Mouse (Mus musculus): ENCODE data around the gene 2410137M14Rik. TPM values are rescaled to one million over a fixed set of nuclear protein-coding genes. Genes with fewer than 3 reads are reported as not detected.
"Not testable (repeated sequence)": the region's sequence is repeated elsewhere in the genome, so short reads cannot be mapped to it uniquely, and the experiment has no call there.

Gene 2410137M14Rik
- polyA plus RNA-seq, 2 experiments from 2014 or later: not detected

- ATAC-seq: no peak
Observed at GRCm38 (mm10) chr17:36993770-36994325, 12.8 kb upstream of the 2410137M14Rik start.

GRCm38 (mm10) chr17:36992336-36993104, 11.5 kb upstream of the 2410137M14Rik start:
- peak; percentile 80 for ATAC-seq

- ATAC-seq: not testable (repeated sequence)
Observed at GRCm38 (mm10) chr17:36990630-36991029, 9.6 kb upstream of the 2410137M14Rik start.

- ATAC-seq: no peak
Observed at GRCm38 (mm10) chr17:36989437-36989836, 8.4 kb upstream of the 2410137M14Rik start, which contains the start of gene H2-M5. H2-M5 (minus strand) TSS chr17:36989537.

- no peak for ATAC-seq
Observed at GRCm38 (mm10) chr17:36988475-36988874, 7.4 kb upstream of the 2410137M14Rik start.

- ATAC-seq: peak; percentile 63
Observed at GRCm38 (mm10) chr17:36982253-36983155, 1.5 kb upstream of the 2410137M14Rik start.

GRCm38 (mm10) chr17:36981845-36982244, 808 bp upstream of the 2410137M14Rik start:
- ATAC-seq: no peak

- ATAC-seq: no peak
Observed at GRCm38 (mm10) chr17:36973271-36973787, 7.7 kb downstream of the 2410137M14Rik start.

- ATAC-seq: peak; percentile 86
Observed at GRCm38 (mm10) chr17:36972791-36973190, 8.2 kb downstream of the 2410137M14Rik start.

- ATAC-seq: peak; percentile 41
Observed at GRCm38 (mm10) chr17:36971172-36971850, 9.7 kb downstream of the 2410137M14Rik start.

GRCm38 (mm10) chr17:36970316-36970890, 10.6 kb downstream of the 2410137M14Rik start:
- no peak for ATAC-seq

- no peak for ATAC-seq
Observed at GRCm38 (mm10) chr17:36966875-36967274, 14.2 kb downstream of the 2410137M14Rik start.

GRCm38 (mm10) chr17:36961125-36961524, 19.9 kb downstream of the 2410137M14Rik start:
- ATAC-seq: no peak

GRCm38 (mm10) chr17:36958884-36959283, 22.2 kb downstream of the 2410137M14Rik start:
- no peak for ATAC-seq

- peak; percentile 97 for ATAC-seq
Observed at GRCm38 (mm10) chr17:36957999-36958743, 22.9 kb downstream of the 2410137M14Rik start, which contains the start of the genes Znrd1 and Znrd1as. Znrd1 (minus strand) TSS chr17:36958559. Znrd1as (plus strand) TSS chr17:36958592.

GRCm38 (mm10) chr17:36953062-36953461, 28.0 kb downstream of the 2410137M14Rik start:
- no peak for ATAC-seq

- ATAC-seq: no peak
Observed at GRCm38 (mm10) chr17:36952631-36953030, 28.4 kb downstream of the 2410137M14Rik start.

GRCm38 (mm10) chr17:36950981-36951947, 29.8 kb downstream of the 2410137M14Rik start, which contains the start of gene Ppp1r11:
Ppp1r11 (minus strand) TSS chr17:36951741.
- ATAC-seq: peak; percentile 96

- ATAC-seq: no peak
Observed at GRCm38 (mm10) chr17:36949265-36949664, 31.8 kb downstream of the 2410137M14Rik start.

Data from activated CD4-positive, CD25-positive, alpha-beta regulatory T cell, adult 4 months (primary cell).